Mouse (Mus musculus): ENCODE measurements around the gene Rplp2.

DNA sequence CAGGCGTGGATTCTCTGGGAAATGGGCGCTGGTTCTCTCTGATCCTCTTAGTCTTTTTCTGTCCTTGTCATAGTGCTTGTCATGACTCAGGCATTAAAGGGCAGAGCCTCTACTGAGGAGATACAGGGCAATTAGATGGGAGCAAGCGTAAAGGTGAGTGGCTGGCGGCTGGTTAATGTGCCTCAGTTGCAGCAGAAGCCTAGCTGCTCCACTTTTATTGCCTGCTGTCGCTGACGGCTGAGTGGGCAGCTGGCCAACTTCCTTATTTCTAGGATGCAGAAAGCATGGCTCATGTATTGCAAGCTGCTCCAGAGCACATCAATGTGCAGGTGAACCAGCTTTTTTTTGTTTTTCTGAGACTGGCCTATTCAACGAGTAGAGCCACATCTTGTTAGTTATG, 28.2 kb upstream of the Rplp2 start:
- TF ChIP-seq POLR2A (IDR thresholded peaks at IDR 0.05; ENCODE audit: borderline replicate concordance, extremely low read depth, insufficient read depth, insufficient read length, poor library complexity, severe bottlenecking) (no peak), CTCF (IDR thresholded peaks at IDR 0.05; ENCODE audit: borderline replicate concordance, extremely low read depth, insufficient read depth, insufficient read length) (no peak)
